Mouse (Mus musculus) fibroblast of lung, adult 2 months (primary cell): ENCODE results near the gene Sh3d19.
"Not testable (repeated sequence)": the region's sequence is repeated elsewhere in the genome, so short reads cannot be mapped to it uniquely, and the experiment has no call there.

Experiments
- DNase-seq: peaks from one replicate; pipeline ENCODE4 v3.0.0-alpha.2; 2011; ENCODE audit warnings: low read depth

Sh3d19 gene

DNA sequence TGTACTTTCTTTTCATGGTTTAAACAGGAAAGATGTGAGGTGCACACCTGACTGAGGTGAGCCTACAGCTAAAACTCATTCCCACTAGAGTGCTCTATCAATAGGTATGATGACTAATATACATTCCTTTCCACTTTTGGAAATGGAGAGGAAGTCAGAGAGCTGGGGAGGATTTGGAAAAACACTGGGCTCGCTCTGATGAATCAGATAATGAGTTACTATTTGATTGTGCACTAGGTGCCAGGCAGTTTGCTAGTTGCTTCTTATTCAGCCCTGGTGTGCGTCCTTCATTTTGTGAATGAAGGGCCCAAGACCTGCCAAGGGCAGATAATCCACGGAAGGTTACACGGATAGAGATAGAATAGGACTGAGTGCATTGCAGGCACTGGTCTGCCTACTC, 9.1 kb downstream of the Sh3d19 start:
- no peak for DNase-seq

DNA sequence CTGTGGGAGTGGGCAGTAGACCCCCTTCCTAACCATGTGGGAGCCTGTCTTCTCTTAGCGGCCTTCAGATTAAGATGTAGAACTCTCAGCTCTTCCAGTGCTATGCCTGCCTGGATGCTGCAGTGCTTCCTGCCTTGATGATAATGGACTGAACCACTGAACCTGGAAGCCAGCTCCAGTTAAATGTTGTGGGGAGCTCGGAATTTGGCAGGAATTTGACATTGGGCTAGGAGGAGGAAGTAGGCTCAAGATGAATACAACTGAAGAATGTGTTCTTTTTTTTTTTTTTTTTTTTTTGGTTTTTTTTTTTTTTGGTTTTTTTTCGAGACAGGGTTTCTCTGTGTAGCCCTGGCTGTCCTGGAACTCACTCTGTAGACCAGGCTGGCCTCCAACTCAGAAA, 10.9 kb downstream of the Sh3d19 start:
- not testable (repeated sequence) for DNase-seq

DNA sequence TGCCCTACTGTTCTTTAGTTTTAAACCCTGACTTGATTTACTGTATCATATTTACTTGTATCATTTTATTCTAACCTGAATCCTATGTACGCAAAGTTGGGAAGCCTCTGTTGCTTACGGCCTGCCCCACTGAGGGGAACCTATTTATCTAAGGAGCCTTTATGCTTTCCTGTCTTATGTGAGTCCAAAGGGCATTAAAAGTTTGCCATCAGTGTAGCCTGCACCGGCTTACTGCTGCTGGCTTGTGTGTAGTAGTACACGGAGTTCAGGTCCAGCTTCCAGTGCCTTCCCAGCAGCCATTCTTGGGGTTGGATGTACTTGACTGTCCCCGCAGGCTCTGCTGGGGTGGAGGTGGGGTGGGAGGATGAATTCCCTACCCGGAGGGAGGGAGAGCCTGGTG, 13.6 kb downstream of the Sh3d19 start:
- DNase-seq: no peak

DNA sequence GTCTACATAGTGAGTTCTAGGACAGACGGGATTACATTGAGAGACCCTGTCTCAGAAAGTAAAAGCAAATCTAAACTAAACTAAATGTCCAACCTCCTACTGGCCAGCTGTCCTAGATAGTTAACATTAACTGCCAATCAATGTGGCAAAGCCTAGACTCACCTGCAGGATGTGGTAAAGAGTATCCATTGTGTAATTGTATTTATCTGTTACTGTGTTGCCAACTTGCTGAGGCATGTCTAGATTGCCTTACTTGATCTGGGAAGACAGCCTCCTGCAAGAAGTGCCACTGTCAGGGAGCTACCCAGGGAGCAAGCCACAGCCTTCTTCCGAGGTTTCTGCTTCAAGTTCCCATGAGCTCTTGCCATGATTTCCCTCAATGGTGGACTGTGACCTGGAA, 16.3 kb downstream of the Sh3d19 start:
- DNase-seq: no peak

DNA sequence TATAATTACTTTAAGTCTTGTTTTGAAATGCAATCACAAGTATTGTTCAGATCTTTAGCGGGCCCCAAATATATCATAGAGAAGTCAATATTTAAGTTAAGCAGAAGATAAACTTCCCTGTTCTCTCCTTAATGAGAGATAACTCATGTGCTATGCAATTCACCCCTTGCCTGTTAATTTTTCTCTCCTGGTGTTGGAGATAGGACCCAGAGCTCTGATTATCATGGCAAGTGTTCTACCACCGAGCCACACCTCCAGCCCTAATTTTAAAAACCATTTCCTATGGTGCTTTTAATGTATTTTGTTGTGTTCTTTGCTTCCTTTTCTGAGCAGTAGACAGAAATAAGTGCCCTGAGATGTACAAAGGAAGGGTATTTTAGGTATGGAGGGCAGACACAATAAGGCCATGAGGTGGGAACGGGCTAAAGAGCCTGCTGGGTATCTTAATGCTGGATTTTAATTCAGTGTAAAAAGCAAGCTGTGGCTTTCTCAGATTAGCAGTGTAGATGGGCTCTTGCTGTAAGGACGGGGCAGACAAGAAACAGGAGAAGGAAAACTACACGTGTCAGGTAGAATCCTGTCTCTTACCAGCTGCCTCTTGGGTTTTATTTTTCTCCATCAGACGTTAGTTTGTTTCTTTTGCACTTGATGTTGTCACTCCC, 20.4 kb downstream of the Sh3d19 start:
- no peak for DNase-seq

DNA sequence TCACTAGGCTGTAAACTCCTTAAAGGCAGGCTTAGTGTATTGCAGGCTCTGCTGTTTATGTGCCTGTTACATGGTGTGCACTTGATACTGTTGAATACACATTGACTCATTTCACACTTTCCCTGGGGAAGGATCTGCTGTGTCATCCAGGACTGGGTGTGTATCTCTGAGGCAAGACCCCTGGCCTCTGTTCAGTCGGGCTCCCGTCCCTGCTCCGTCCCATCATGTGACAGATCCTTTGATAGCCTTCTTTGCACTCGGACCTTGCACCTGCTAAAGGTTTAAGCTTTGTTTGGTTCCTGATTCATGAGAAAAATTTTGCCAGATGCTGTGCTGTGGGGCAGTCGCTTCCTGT, 20.9 kb downstream of the Sh3d19 start:
- no peak for DNase-seq

DNA sequence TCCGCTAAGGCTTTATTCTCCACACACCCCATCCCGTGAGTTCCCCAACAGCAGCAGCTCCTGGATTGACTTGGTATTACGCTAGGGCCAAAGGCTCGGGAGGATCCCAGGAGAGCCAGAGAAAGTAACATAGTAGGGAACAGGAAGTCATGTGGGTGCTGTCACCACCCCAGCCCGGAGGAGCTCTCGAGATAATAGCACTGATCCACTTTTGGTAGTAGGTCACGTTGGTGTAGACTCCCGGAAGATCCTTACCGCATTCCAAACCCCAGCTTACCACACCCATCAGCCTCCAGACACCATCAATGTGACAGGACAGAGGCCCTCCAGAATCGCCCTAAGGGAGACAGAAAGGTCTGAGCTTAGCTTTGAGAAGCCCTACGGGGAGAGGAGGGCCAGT, 22.8 kb downstream of the Sh3d19 start:
- no peak for DNase-seq

DNA sequence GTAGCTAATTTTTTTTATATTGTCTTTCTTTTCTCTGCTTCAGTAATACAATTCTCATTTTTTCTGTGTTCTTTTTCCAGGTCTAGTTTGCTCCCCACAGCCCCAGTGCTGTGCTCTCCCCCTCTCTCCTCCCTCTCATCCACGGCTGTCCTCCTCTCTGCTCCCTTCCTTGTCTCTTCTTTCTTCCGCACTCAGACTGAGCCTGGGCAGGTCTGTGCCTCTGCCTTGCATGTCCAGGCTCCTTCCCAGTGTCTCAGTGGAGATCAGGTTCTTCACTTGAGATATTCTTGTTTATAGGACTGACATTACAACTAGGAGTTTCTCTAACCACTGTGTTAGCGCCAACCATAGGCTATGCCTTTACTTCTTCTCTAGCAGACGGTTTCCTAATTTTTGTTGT, 23.7 kb downstream of the Sh3d19 start:
- no peak for DNase-seq

DNA sequence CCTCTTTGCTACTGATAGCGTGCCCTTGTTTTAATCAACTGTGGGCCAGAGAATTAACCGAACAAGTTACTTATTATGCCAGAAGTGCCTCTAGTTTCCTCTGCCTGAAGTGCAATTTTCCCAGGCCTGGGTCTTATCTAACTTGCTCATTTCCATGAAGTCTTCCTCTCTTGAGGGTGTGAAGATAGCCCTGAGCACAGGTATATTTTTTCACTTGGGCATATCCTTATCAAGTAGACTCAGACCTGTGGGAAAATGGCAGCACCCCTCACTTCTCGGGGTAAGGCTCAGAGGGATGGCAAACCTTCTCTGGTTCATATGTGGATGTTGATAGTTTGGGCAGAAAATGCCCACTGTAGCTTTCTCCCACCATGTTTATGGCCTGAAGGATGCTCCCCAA, 30.4 kb downstream of the Sh3d19 start:
- DNase-seq: no peak

DNA sequence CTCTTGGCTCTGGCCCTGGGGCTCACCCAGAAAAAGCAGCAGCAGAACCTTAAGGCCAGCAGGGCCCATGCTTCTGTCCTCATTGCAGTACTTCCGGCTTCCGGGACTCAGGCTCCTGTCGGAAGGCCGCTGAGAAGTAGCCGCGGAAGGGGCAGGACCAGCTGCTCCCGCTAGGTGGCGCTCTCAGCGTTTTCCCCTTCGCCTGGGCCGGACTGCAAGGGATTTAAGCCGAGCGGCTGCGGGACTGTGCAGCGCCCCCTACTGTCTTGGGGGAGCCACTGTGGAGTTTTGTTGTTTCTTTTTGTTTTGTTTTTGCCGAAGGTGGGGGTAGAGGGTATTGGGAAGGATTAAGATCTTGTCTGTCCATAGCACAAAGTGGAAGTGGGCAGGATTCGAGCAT, 31.5 kb downstream of the Sh3d19 start, which contains the start of gene Prss48:
TSS of gene Prss48 (minus strand) at position 69 of the 400 bp plus-strand sequence.
- DNase-seq: no peak

DNA sequence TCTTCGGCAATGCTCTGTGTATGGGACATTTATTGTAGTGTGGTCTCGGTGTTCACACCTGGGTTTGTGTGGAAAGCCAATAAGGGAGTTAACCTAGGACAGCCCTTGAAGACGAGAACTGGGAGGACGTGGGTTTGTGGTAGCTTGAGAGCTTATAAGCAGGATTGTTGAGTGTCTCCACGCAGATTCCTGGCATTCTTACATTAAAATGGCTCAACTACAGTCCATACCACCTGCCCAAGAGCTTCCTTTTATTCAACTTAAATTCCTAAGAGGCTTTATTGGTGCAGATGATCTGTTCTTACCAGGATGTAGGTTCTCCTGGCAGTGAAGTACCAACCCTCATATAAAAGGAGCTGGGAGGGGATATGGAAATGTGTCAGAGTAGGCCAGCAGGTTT, 32.0 kb downstream of the Sh3d19 start:
- no peak for DNase-seq

DNA sequence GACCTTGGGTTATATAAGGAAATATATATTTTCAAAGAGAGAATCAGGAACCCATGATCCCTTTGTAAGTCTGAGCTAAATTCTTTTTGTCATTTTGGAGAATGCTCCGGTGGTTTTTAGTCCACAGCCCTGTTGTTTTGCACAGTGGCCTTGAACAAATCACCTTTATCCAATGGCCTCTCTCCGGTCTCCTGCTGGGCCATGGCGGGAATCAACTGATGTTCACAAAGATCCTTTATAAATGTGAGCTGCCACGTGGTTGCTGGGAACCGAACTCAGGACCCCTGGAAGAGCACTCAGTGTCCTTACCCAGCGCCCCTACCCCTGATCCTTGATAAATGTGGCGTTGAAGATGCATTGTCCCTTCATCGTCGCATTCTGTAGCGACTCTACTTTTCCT, 33.8 kb downstream of the Sh3d19 start:
- DNase-seq: no peak

DNA sequence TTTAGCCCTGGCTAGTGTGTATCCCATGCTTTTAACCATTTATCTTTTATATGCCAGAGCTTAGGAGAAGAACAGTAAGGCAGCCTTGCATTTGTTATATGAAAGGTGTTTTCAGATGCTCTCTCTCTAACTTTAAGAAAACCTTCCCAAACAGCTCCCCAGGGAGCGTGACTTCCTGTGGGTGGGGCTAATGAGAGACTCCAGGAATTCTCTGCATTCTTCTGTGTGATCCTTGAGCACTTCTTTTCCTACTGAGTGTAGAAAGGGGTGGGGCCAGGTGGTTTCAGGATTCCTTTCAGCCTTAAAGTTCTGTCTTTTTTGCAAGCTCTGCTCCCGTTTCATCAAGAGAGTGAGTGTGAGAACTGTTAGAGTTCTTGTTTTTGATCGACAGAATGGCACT, 39.7 kb downstream of the Sh3d19 start:
- DNase-seq: no peak

DNA sequence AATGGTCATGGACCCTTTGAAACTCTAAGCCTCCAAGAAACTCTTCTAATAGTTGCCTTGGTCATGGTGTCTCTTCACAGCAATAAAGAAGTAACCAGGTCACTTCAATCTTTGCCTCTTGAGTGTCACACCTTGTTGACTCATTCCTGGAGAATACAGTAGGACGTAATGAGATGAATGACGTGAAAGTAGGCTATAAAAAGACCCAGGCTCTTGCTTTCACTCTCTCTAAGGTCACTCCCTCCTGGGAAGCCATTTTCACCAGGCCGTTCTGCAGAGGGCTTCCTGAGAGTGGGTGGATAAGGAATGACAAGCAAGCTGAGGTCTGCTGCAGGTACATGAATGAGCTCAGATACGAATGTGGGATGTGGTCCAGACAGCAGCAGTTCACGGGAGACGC, 40.5 kb downstream of the Sh3d19 start:
- no peak for DNase-seq

DNA sequence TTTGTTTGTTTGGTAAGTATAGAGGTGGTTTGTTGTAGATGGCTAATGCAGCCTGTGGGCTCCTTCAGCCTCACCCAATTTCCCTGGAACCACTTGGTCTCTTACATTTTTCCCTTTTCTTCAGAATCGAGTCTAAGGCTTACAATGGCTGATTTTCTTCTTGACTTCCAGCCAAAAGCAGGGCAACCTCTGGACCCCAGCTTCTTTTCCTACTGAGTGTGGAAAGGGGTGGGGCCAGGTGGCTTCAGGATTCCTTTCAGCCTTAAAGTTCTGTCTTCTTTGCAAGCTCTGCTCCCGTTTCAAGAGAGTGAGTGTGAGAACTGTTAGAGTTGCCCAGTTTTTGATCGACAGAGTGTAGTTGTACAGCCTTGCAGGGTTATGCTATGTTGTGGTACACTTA, 40.9 kb downstream of the Sh3d19 start:
- no peak for DNase-seq

DNA sequence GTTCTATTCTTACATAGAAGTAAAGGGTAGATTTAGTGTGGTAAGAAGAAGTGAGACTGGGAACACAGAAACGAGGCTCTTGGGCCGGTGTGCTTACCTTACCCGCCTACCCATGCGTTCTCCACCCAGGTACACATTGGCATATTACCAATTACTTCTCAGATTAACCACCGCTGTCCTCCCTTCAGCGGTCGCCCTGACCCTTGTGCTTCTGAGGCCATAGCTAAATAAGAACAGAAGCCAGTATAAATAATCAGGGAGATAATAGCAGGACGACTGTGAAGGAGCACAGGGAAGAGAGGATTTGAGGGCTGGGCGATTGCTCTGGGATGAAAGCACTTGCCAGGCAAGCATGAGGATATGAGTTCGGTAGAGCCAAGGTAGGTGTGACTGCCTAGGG, 42.9 kb downstream of the Sh3d19 start:
- no peak for DNase-seq

DNA sequence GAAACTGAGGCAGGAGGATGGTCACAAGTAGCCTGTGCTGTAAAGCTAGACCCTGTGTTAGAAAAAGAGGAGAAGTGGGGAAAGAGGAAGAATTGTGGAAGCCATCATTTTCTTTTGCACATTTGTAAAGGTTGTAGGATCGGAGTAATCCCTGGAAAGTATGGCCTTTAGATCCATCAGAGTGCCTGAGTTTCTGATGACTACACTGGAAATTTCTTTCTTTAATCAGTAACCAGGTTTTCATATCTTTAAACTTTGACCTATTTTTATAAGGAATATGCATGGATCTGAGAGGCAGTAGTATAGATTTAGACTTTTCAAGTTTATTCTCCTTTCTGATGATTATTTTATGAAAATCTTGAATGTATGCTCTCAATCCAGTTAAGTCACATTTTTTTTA, 46.1 kb downstream of the Sh3d19 start:
- DNase-seq: no peak

DNA sequence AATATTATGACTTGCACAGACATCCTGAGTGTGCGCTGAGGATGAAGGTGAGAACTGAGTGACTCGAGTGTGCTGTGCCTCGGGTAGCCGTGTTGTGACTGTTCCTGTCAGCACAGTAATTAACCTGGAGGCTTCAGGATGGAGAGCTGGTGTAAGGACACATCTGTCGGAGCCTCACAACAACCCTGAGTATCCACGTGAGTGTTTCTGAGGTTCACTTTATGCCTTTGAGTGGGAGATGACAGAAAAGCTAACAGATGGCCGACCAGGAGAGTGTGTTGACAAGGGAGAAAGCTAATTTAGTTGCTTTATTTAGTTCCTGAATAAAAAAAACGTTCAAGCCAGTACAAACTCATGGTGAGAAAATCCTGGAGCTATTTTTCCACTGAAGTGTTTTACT, 46.6 kb downstream of the Sh3d19 start:
- DNase-seq: no peak

DNA sequence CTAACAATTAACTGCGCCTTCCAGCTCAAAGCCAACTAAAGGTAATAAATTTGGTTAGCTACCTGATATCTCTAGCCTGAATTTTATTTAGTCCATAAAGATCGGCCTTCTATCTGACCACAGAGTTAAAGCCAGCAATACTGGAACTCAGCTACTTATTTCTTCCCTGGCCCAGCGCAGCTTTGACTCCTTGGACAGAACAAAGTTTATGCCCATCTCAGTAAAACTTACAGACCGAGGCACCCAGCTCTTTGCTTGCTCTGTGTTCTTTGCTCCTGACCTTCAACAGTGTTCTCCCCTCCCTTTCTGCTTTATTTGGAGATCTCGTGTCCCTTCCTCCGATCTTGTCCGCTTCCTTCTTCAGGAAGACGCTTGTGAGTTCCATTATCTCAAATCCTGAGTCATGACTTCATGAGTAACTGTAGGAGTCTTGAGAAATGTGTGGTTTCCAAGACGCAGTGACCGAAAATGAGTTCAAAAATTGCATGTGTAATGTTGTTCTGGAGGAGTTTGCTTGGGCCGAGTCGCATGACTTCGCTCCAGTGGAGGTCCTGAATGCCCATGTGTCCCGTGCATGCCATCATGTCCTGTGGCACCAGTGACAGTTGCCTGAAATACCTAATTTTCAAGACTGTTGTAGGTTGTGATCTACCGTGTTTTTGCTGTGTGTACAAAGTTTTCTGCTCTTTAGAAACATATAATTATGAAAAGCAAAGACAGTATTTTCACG, 50.2 kb downstream of the Sh3d19 start:
- no peak for DNase-seq

DNA sequence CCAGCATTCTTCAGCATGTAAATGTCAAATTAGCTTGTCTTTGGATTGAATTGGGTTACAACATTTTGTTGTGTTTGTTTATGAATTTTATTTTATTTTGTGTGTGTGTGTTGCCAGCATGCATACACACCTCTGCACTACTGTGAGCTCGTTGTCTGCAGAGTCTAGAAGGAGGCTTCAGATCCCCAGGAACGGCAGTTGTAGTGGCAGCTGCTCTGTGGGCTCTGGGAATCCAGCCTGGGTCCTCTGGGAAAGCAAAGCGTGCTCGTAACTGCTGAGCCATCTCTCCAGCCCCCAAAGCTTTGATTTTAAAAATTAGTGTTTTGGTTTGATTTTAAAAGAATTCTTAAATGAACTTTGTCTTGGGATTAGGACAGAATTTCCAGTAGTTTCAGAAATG, 50.7 kb downstream of the Sh3d19 start:
- no peak for DNase-seq

DNA sequence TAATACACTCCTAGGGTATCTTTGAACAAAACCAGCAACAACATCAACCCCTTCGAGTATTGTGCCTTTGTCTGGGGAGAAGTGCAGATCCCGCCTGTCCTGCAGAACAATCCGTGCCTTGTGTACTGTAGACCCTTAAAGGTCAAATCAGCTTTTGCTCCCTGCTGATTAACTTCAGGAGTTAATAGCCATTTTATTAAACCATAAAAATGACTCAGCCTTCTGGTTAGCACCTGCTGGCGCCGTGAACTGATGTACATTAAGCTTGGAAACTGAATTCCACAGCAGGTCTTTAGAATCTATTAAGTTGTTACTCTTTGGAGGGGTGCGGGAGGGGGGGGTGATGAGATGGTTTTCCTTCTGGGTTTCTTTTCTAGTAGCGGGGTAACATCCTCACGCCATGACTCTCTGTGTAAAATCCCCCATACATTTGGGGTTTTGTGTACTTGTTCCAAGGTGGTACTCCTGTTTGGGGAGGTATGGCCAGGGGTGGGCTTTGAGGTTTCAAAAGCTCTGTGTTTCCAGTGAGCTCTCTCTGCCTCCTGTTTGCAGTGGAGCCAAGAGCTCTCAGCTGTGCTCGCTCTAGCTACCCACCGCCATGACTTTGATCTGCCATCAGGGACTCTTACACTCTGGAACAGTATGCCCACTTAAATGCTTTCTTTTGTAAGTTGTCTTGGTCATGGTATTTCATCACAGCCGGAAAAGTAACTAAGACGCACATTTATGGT, 53.3 kb downstream of the Sh3d19 start:
- DNase-seq: no peak

DNA sequence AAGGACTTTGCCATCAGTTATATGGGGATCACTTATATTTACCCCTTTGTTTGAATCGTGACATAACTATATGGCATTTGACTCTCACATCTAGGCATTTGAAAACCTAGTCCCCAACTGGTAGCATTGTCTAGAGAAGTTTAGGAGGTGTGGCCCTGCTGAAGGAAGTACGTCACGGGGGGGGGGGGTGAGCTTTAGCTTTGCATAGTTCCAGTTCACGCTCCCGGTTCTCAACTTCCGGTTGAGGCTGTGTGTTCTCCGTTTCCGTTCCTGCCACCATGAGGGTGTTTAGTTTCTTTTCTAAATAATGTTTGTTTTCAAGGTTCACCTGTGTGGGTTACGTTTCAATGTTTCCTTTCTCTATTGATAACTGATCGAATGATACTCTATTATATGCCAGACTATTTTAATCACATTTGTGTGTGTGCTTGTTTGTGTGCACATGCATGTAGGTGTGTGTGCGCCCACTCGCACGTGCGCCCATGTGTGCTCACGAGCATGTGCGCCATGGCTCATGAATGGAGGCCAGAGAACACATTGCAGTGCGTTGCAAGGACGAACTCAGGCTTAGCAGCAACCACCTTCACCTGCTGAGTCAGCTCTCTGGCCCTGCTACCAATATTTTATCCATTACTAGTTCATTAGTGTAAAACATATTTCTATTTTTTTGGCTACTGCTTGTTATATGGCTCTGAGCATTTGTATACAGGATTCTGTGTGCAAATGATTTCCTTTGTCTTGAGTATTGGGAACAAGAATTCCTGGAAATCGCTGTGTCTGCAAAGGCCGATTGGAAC, 54.6 kb downstream of the Sh3d19 start:
- no peak for DNase-seq
